Mouse (Mus musculus): ENCODE measurements around the gene Fkrp. TPM values are rescaled to one million over a fixed set of nuclear protein-coding genes. Genes with fewer than 3 reads are reported as not detected.

Fkrp gene
- total and polyA plus RNA-seq, 3 experiments: 16.5 to 23.4 (median 20.3) TPM

DNA sequence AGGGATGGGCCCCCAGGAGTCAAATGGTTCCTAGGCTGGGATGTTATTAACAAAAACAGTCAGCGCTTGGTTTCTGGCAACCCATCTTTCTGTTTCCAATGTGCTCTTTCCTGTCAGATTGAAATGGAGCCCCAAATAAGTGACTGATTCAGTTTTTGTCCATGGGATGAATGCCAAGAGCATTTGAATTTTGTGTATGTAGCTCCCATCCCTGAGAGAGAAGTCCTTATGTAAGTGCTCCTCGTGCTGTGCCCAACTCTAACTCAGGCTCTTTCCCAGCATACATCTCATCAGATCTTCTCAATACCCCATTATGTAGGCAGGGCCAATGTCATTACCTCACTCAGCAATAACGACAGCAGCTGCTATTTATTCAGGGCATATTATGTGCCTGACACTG lies 1.2 kb upstream of the Fkrp start:
- Histone ChIP-seq H3K4me2 (ENCODE audit: insufficient read depth, low read depth, poor library complexity, severe bottlenecking) (peak overlapping the region; percentile 86), H3K9ac (ENCODE audit: insufficient read depth, low read depth) (peak overlapping the region; percentile 99; the same call in 1 of the 2 replicates), H3K27ac (ENCODE audit: insufficient read depth, low read depth) (no peak overlapping the region), H3K79me2 (replicated peaks; ENCODE audit: control insufficient read depth, extremely low read depth, insufficient read depth, poor library complexity, severe bottlenecking) (peaks cover 60% of the 10 kb centered on the region), H3K36me3 (replicated peaks in 1 of 2; ENCODE audit: control insufficient read depth in 1 of 2, insufficient read depth in 1 of 2, low read length in 1 of 2) (peaks cover 18 to 65% of the 10 kb centered on the region in 2 experiments), H3K4me1 (ENCODE audit: control insufficient read depth in 1 of 2, insufficient read depth in 2 of 2) (peaks cover 25 to 66% of the 10 kb centered on the region in 2 experiments), H3K9me3 (replicated peaks; ENCODE audit: low read length) (no peaks in the 10 kb centered on the region), H3K27me3 (replicated peaks) (no peaks in the 10 kb centered on the region), H3K4me3 (replicated peaks in 1 of 3; ENCODE audit: low read depth in 2 of 3, low read length in 2 of 3, poor library complexity in 1 of 3) (peak overlapping the region; percentile 82 to 95 (median 91))
- dilution Hi-C loops (cut with MboI; ENCODE audit: extremely low pct_ligation_motif_present, extremely low pct_unique_long_range_greater_than_20kb, low sequenced_read_pairs) (no loop called here), in situ Hi-C loops (cut with MboI; ENCODE audit: low pct_ligation_motif_present, low pct_unique_long_range_greater_than_20kb, low sequenced_read_pairs) (loop anchor here (5.0 kb wide), 1 partner anchor 90 kb away; the partner anchor contains the start of gene Ptgir)
- DNase-seq (ENCODE audit: extremely low read depth): no peak
- TF ChIP-seq JUND (conservative IDR thresholded peaks at IDR 0.05; ENCODE audit: low read depth, low read length) (no peak), CTCF (conservative IDR thresholded peaks at IDR 0.05 in 1 of 2, IDR thresholded peaks at IDR 0.05 in 1 of 2; ENCODE audit: low read depth in 2 of 2, low read length in 2 of 2) (no peak), MAZ (IDR thresholded peaks at IDR 0.05; ENCODE audit: low read depth, low read length) (no peak), MAX (IDR thresholded peaks at IDR 0.05; ENCODE audit: low read length) (no peak)

DNA sequence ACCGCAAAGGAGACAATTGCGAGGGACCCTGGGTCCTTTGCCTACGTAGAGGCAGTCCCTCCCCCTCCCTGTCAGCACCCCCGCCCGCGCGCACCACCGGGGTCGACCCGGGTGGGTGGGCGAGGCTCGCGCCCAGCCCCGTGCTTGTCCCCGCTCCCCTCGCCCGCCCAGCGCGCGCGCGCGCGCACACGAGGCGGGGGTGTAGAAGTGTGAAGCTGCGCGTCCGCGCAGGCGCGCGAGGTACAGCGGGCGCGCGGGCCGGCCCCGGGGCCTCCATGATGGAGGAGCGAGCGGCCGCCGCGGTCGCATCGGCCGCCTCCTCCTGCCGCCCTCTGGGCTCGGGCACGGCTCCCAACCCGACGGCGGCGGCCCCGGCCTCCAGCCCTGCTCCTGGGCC lies 456 bp downstream of the Fkrp start:
- H3K4me1 ChIP-seq (ENCODE audit: control insufficient read depth in 1 of 2, insufficient read depth in 2 of 2): peaks cover 24 to 50% of the 10 kb centered on the region in 2 experiments
- H3K27ac ChIP-seq (ENCODE audit: insufficient read depth, low read depth): peak overlapping the region; percentile 42
- TF ChIP-seq ZMIZ1 (IDR thresholded peaks at IDR 0.05; ENCODE audit: low read depth, low read length) (peak; percentile 92), TCF12 (IDR thresholded peaks at IDR 0.05; ENCODE audit: low read depth, low read length) (peak; percentile 55; the same call in 1 of the 2 replicates), ETS1 (conservative IDR thresholded peaks at IDR 0.05; ENCODE audit: low read depth, low read length) (no peak), JUN (IDR thresholded peaks at IDR 0.05; ENCODE audit: insufficient read depth, low read depth, low read length) (no peak), POLR2AphosphoS2 (IDR thresholded peaks at IDR 0.05; ENCODE audit: low read depth, low read length) (0 out of 2 replicates have a peak, but pooled peaks have one; percentile 40), E2F4 (IDR thresholded peaks at IDR 0.05; ENCODE audit: insufficient replicate concordance, low read depth, low read length) (no peak), EP300 (IDR thresholded peaks at IDR 0.05; ENCODE audit: low read length) (no peak), MAFK (IDR thresholded peaks at IDR 0.05; ENCODE audit: insufficient replicate concordance, low read length) (no peak), MAX (IDR thresholded peaks at IDR 0.05; ENCODE audit: low read length) (peak; percentile 69), NRF1 (IDR thresholded peaks at IDR 0.05; ENCODE audit: low read depth, low read length) (peak; percentile 85), TBP (conservative IDR thresholded peaks at IDR 0.05; ENCODE audit: low read depth, low read length) (no peak), MXI1 (IDR thresholded peaks at IDR 0.05; ENCODE audit: low read depth, low read length) (peak; percentile 69), POLR2A (IDR thresholded peaks at IDR 0.05; ENCODE audit: low read depth, low read length) (peak; percentile 80), NELFE (IDR thresholded peaks at IDR 0.05; ENCODE audit: low read depth, low read length) (peak; percentile 92), ZKSCAN1 (IDR thresholded peaks at IDR 0.05; ENCODE audit: borderline replicate concordance, low read depth, low read length) (no peak), ZNF384 (IDR thresholded peaks at IDR 0.05; ENCODE audit: low read depth, low read length) (peak; percentile 0; the same call in 1 of the 2 replicates)

More for the DNA sequence above, 456 bp downstream of the Fkrp start:
- DNase-seq (ENCODE audit: extremely low read depth): peak; percentile 58
- dilution Hi-C loops (cut with MboI; ENCODE audit: extremely low pct_ligation_motif_present, extremely low pct_unique_long_range_greater_than_20kb, low sequenced_read_pairs): no loop called here
- Histone ChIP-seq H3K27me3 (replicated peaks) (no peaks in the 10 kb centered on the region), H3K36me3 (replicated peaks in 1 of 2; ENCODE audit: control insufficient read depth in 1 of 2, insufficient read depth in 1 of 2, low read length in 1 of 2) (peaks cover 24 to 64% of the 10 kb centered on the region in 2 experiments), H3K4me2 (ENCODE audit: insufficient read depth, low read depth, poor library complexity, severe bottlenecking) (peak overlapping the region; percentile 93), H3K9ac (ENCODE audit: insufficient read depth, low read depth) (peak overlapping the region; percentile 99), H3K79me2 (replicated peaks; ENCODE audit: control insufficient read depth, extremely low read depth, insufficient read depth, poor library complexity, severe bottlenecking) (peaks cover 45% of the 10 kb centered on the region), H3K4me3 (replicated peaks in 1 of 3; ENCODE audit: low read depth in 2 of 3, low read length in 2 of 3, poor library complexity in 1 of 3) (peak overlapping the region; percentile 62 to 91 (median 82)), H3K9me3 (replicated peaks; ENCODE audit: low read length) (peaks cover 5% of the 10 kb centered on the region)
- in situ Hi-C loops (cut with MboI; ENCODE audit: low pct_ligation_motif_present, low pct_unique_long_range_greater_than_20kb, low sequenced_read_pairs): loop anchor here (5.0 kb wide), 1 partner anchor 91 kb away; the partner anchor contains the start of gene Ptgir
